Mouse (Mus musculus): ENCODE data around the gene Hyal1. TPM values are rescaled to one million over a fixed set of nuclear protein-coding genes. Genes with fewer than 3 reads are reported as not detected.
"Not testable (repeated sequence)": the region's sequence is repeated elsewhere in the genome, so short reads cannot be mapped to it uniquely, and the experiment has no call there.

The Hyal1 gene
- polyA plus RNA-seq, 1 experiment from 2014 or later = 10.0 TPM

DNA sequence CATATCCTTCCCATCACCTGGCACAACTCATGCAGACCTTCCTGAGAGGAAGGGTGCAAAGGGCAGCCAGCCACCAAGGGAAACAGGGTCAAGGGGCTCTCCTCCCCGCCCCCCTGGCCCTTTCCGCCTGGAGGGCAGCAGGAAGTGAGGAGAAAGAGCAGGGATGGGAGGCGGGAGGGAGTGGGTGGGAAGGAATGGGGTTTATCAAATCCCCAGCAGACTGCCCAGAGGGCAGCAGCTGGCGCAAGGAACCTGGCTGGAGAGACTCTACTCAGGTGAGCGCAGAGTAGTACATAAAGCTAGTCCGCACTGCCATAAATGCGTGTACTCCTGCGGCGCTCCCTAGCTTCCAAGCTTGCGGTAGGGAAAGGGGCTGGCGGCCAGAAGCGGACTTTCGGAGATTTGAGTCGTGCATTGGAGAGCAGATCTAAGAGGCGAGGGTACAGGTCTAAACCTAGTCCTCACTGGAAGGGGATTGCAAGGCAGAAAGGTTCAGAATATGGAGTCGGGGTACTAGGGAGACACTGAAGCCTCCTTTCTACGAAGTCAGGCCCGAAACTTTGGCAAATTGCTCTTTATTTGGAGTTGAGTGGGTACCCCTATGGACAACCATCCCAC lies 8.9 kb upstream of the Hyal1 start, which contains the start of gene Hyal2:
Gene Hyal2 (plus strand): TSS at position 244 of the 618 bp plus-strand sequence.
- no peak for ATAC-seq
- 3% methylated on average over 18 of the region's 18 CpGs for WGBS
- Histone ChIP-seq H3K4me1 (replicated peaks) (peaks cover 70% of the 10 kb centered on the region), H3K9ac (replicated peaks) (peak within 1 kb of the TSS; percentile 96), H3K9me3 (no peaks in the 10 kb centered on the region), H3K4me3 (replicated peaks) (peak within 1 kb of the TSS; percentile 71), H3K27ac (peak within 1 kb of the TSS; percentile 89), H3K27me3 (no peaks in the 10 kb centered on the region), H3K36me3 (peaks cover 51% of the 10 kb centered on the region), H3K4me2 (replicated peaks) (peak within 1 kb of the TSS; percentile 96)

DNA sequence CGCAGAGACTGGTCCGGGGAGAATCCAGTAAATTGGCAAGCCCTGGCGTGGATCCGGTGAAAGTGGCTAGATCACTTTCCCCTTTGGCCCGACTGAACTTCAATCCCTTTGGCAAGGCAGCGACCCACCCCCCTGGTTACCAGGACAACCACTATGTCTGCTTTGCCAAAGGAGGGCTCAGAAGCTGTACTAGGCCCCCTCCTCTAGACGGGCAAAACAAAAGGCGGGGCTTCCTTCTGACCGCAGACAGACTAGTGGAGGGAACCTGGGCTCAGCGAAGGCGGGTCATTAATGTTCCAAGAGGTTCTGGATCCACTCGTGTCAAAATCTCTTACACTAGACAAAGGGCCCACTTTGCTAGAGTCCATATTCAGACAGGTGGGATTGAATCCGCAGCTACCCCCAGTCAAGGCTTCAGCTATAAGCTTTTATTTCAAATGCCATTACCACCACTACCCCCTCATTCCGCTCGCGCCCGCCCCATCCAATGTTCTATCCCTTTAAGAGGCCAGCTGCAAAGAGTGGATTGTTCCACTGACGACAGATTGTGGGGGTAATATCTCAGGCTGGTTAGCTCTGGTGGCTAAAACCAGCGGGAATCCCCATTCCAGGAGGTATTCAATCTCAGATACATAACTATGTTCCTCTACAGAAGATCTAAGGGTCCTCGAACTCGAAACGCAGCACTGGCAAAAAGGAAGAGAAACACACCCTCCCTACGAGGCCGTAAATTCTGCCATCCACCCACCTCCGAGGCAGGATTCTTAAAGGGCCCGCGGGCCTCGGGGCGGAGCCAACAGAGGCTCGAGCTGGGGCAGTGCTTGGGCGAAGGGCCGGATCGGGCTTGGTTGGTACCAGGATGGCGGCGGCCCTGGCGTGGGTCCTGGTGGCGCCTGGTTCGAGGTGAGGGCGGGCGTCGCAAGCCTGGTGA lies 8.1 kb upstream of the Hyal1 start:
- peak overlapping the region; percentile 89 for H3K27ac ChIP-seq
- WGBS = under 1% methylated on average over 41 of the region's 41 CpGs
- peak overlapping the region; percentile 96 for H3K9ac ChIP-seq (replicated peaks)
- peaks cover 67% of the 10 kb centered on the region for H3K4me1 ChIP-seq (replicated peaks)
- peak; percentile 91 for ATAC-seq
- H3K9me3 ChIP-seq = no peaks in the 10 kb centered on the region
- H3K27me3 ChIP-seq = no peaks in the 10 kb centered on the region
- H3K4me2 ChIP-seq (replicated peaks) = peak overlapping the region; percentile 96
- peaks cover 59% of the 10 kb centered on the region for H3K36me3 ChIP-seq
- H3K4me3 ChIP-seq (replicated peaks) = peak overlapping the region; percentile 71

DNA sequence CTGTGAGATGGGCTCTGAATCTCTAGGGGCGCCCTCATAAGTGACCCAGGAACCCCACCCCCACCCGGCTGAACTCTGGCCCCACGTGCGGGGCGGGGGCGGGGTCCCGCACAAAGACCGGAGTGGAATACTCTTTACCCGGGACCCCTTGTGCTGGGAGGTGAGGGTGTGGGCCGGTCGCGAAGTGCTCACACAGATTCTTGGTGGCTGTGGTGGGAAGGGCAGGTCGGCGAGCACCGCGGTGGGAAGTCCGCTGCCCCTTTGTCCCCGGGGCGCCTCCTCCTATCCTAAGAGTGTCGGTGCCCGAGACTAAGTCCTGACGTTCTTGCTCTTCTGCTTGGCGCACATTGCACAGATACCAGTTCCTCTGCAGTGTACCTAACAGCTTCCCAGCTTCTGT lies 7.5 kb upstream of the Hyal1 start:
- Histone ChIP-seq H3K27ac (peak overlapping the region; percentile 89), H3K9ac (replicated peaks) (peak overlapping the region; percentile 96), H3K4me1 (replicated peaks) (peaks cover 60% of the 10 kb centered on the region), H3K36me3 (peaks cover 61% of the 10 kb centered on the region), H3K4me2 (replicated peaks) (peak overlapping the region; percentile 96), H3K27me3 (no peaks in the 10 kb centered on the region), H3K4me3 (replicated peaks) (peak overlapping the region; percentile 71), H3K9me3 (no peaks in the 10 kb centered on the region)
- WGBS = under 1% methylated on average over 22 of the region's 23 CpGs
- peak; percentile 47 for ATAC-seq

DNA sequence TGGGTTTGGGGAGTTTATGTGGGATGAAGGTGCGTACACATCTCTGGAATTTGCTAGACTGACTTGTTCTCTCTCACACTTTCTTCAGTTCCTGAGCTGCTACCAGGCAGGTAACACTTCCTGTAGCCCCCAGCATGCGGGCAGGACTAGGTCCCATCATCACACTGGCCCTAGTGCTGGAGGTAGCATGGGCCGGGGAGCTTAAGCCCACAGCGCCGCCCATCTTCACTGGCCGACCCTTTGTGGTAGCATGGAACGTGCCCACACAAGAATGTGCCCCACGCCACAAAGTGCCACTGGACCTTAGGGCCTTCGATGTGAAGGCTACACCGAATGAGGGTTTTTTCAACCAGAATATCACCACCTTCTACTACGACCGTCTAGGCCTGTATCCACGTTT lies 6.7 kb upstream of the Hyal1 start:
- H3K9me3 ChIP-seq = no peaks in the 10 kb centered on the region
- no peaks in the 10 kb centered on the region for H3K27me3 ChIP-seq
- peak overlapping the region; percentile 96 for H3K4me2 ChIP-seq (replicated peaks)
- WGBS = 50% methylated on average over 13 of the region's 13 CpGs
- H3K4me3 ChIP-seq (replicated peaks) = peak overlapping the region; percentile 71
- peaks cover 60% of the 10 kb centered on the region for H3K36me3 ChIP-seq
- peaks cover 59% of the 10 kb centered on the region for H3K4me1 ChIP-seq (replicated peaks)
- peak overlapping the region; percentile 96 for H3K9ac ChIP-seq (replicated peaks)
- no peak for ATAC-seq
- H3K27ac ChIP-seq = peak overlapping the region; percentile 89

DNA sequence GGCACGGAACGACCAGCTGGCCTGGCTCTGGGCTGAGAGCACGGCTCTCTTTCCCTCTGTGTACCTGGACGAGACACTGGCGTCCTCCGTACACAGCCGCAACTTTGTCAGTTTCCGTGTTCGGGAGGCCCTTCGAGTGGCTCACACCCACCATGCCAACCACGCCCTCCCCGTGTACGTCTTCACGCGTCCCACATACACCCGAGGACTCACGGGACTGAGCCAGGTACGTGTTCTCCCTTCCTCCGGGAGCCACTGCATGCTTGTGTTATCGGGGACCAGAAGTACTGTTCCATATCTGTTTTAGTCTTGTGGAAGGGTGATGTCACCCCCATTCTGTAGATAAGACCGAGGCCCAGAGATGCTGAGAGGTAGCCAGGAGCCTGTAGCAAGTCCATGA lies 5.9 kb upstream of the Hyal1 start:
- peak overlapping the region; percentile 96 for H3K9ac ChIP-seq (replicated peaks)
- H3K4me1 ChIP-seq (replicated peaks) = peaks cover 54% of the 10 kb centered on the region
- peak overlapping the region; percentile 71 for H3K4me3 ChIP-seq (replicated peaks)
- ATAC-seq = no peak
- no peaks in the 10 kb centered on the region for H3K27me3 ChIP-seq
- no peak overlapping the region for H3K27ac ChIP-seq
- WGBS = 95% methylated on average over 21 of the region's 21 CpGs
- peak overlapping the region; percentile 96 for H3K4me2 ChIP-seq (replicated peaks)
- H3K9me3 ChIP-seq = no peaks in the 10 kb centered on the region
- peaks cover 53% of the 10 kb centered on the region for H3K36me3 ChIP-seq

DNA sequence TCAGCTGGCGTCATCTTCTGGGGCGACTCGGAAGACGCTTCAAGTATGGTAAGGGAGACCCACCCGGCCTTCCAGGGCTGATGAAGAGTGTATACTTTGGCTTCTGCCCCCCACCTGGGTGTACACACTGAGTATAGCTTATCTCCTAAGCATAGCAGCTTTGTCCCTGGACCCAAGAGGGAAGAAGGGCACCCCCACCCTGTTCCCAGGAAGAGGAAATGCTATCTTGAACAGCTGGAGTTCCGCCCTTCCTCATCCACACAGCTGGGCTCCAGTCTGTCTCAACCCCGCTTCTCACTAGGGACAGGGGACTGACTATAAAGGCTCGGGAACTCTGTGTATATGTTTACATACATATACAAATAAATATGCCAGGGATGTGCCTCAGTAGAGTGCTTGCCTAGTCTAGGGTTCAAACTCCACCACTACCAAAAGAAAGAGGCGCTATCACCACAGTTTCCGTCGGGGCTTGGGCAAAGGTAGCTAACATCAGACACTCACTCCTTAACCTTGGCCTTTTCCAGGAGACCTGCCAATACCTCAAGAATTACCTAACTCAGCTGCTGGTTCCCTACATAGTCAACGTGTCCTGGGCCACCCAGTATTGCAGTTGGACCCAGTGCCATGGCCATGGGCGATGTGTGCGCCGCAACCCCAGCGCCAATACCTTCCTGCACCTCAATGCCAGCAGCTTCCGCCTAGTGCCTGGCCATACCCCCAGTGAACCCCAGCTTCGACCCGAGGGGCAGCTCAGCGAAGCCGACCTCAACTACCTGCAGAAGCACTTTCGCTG lies 5.0 kb upstream of the Hyal1 start:
- H3K4me3 ChIP-seq (replicated peaks) = peak overlapping the region; percentile 71; the same call in 1 of the 2 replicates

DNA sequence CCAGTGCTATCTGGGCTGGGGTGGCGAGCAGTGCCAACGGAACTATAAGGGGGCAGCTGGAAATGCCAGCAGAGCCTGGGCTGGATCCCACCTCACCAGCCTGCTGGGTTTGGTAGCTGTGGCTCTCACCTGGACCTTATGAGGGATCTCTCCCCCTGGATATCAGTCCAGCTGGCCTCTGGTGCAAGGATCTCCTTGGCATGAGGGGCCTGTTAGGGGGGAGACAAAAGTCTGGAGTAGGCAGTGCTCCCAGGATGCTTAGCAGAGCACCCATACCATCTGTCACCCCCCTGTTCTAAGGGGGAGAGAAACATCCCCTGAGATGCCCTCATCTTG lies 4.4 kb upstream of the Hyal1 start:
- H3K9ac ChIP-seq (replicated peaks) = peak overlapping the region; percentile 23; the same call in 1 of the 2 replicates
- H3K4me3 ChIP-seq (replicated peaks) = 0 out of 2 replicates have a peak overlapping the region, but pooled peaks have one; percentile 1
- WGBS = 98% methylated on average over 2 of the region's 2 CpGs
- ATAC-seq = no peak
- peaks cover 44% of the 10 kb centered on the region for H3K36me3 ChIP-seq
- H3K4me1 ChIP-seq (replicated peaks) = peaks cover 52% of the 10 kb centered on the region
- 0 out of 2 replicates have a peak overlapping the region, but pooled peaks have one; percentile 6 for H3K4me2 ChIP-seq (replicated peaks)
- no peaks in the 10 kb centered on the region for H3K9me3 ChIP-seq
- H3K27me3 ChIP-seq = no peaks in the 10 kb centered on the region
- H3K27ac ChIP-seq = peak overlapping the region; percentile 14; the same call in 1 of the 2 replicates

More for the DNA sequence above, 5.0 kb upstream of the Hyal1 start:
- Histone ChIP-seq H3K4me1 (replicated peaks) (peaks cover 51% of the 10 kb centered on the region), H3K9me3 (no peaks in the 10 kb centered on the region), H3K36me3 (peaks cover 44% of the 10 kb centered on the region), H3K27me3 (no peaks in the 10 kb centered on the region), H3K9ac (replicated peaks) (peak overlapping the region; percentile 34; the same call in 1 of the 2 replicates), H3K4me2 (replicated peaks) (peak overlapping the region; percentile 96), H3K27ac (peak overlapping the region; percentile 14; the same call in 1 of the 2 replicates)
- 94% methylated on average over 22 of the region's 22 CpGs for WGBS
- ATAC-seq = no peak

DNA sequence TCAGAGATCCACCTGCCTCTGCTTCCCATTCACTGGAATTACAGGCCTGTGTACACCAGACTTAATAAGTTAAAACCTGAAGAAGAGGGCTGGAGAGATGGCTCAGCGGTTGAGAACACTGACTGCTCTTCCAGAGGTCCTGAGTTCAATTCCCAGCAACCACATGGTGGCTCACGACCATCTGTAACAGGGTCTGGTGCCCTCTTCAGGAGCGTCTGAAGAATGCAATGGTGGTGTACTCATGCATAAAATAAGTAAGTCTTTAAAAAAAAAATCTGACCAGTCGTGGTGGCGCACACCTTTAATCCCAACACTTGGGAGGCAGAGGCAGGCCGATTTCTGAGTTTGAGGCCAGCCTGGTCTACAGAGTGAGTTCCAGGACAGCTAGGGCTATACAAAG lies 3.0 kb upstream of the Hyal1 start:
- not testable (repeated sequence) for H3K4me2 ChIP-seq (replicated peaks); H3K4me3 ChIP-seq (replicated peaks); H3K9me3 ChIP-seq; H3K27ac ChIP-seq; H3K27me3 ChIP-seq; ATAC-seq; H3K9ac ChIP-seq (replicated peaks)
- H3K4me1 ChIP-seq (replicated peaks) = peaks cover 51% of the 10 kb centered on the region
- 74% methylated on average over 6 of the region's 6 CpGs for WGBS
- H3K36me3 ChIP-seq = peaks cover 44% of the 10 kb centered on the region

DNA sequence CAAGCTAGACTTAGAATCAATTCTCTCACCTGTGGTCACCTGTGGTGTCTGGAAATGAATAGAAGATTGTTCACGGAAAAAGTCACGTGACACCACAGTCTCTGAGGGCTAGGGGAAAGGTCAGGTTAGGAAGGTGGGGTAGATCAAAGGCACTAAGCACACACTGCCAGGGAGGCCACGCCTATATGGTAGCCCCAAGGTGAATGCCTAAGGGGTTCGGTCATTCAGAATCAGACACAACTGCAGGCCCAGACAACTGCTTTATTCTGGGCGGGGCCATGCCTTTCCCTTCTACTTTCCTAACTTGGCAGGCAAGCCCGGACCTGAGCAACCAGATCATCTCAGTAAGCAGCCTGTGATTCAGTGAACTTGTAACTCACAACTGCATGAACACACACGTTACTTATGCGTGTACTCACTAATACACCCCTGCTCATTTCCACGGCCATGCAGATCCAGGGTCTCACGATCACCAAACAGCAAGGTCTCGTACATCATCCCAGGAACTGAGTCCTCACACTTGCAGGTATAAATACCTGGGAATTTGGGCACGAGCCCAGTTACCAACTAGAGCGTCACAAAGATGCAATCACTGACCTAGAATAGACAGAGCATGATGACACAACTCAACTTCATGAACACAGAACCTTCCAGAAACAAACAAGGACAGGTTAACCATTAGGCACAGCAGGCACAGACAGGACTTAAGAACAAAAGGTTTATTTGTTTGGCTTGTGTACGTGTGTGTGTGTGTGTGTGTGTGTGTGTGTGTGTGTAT lies 959 bp upstream of the Hyal1 start:
- no peak for ATAC-seq
- 92% methylated on average over 14 of the region's 14 CpGs for WGBS
- no peak overlapping the region for H3K9ac ChIP-seq (replicated peaks)
- no peak overlapping the region for H3K4me3 ChIP-seq (replicated peaks)
- no peaks in the 10 kb centered on the region for H3K9me3 ChIP-seq
- H3K27me3 ChIP-seq = no peaks in the 10 kb centered on the region
- no peak overlapping the region for H3K4me2 ChIP-seq (replicated peaks)
- peaks cover 55% of the 10 kb centered on the region for H3K4me1 ChIP-seq (replicated peaks)
- H3K27ac ChIP-seq = peak overlapping the region; percentile 15; the same call in 1 of the 2 replicates
- peaks cover 38% of the 10 kb centered on the region for H3K36me3 ChIP-seq

DNA sequence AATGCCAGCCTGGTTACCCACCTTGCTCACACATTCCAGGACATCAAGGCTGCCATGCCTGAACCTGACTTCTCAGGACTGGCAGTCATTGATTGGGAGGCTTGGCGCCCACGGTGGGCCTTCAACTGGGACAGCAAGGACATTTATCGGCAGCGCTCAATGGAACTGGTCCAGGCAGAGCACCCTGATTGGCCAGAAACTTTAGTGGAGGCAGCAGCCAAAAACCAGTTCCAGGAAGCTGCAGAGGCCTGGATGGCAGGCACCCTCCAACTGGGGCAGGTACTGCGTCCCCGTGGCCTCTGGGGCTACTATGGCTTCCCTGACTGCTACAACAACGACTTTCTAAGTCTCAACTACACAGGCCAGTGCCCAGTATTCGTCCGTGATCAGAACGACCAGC lies 1.1 kb downstream of the Hyal1 start:
- H3K4me3 ChIP-seq (replicated peaks) = no peak overlapping the region
- ATAC-seq = no peak
- 94% methylated on average over 10 of the region's 10 CpGs for WGBS
- peaks cover 50% of the 10 kb centered on the region for H3K4me1 ChIP-seq (replicated peaks)
- H3K9me3 ChIP-seq = no peaks in the 10 kb centered on the region
- H3K36me3 ChIP-seq = peaks cover 22% of the 10 kb centered on the region
- H3K27ac ChIP-seq = no peak overlapping the region
- no peaks in the 10 kb centered on the region for H3K27me3 ChIP-seq
- H3K4me2 ChIP-seq (replicated peaks) = no peak overlapping the region
- H3K9ac ChIP-seq (replicated peaks) = no peak overlapping the region

DNA sequence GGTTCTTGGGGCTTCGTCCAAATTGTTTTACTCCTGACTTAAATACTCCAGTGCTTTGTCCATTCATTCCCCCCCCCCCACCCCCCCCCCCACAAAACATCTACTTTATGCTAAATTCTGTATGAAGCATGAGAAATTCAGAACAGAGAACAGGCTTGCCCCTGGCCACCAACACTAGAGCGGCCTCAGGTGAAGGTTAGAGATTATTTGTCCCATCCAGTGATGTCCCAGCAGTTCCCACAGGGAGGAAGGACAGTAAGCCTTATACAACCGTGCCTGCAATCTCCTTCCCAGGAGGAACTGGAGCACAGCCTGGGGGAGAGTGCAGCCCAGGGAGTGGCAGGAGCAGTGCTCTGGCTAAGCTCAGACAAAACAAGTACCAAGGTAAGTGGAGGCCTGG lies 1.9 kb downstream of the Hyal1 start, which contains the start of gene Naa80:
Gene Naa80 (plus strand): TSS at position 301 of the 400 bp plus-strand sequence.
- no peak for ATAC-seq
- H3K36me3 ChIP-seq = peaks cover 22% of the 10 kb centered on the region
- H3K4me2 ChIP-seq (replicated peaks) = no peak within 1 kb of the TSS
- 81% methylated on average over 3 of the region's 3 CpGs for WGBS
- H3K9ac ChIP-seq (replicated peaks) = peak within 1 kb of the TSS; percentile 1; the same call in 1 of the 2 replicates
- no peaks in the 10 kb centered on the region for H3K27me3 ChIP-seq
- no peak within 1 kb of the TSS for H3K4me3 ChIP-seq (replicated peaks)
- H3K9me3 ChIP-seq = no peaks in the 10 kb centered on the region
- peaks cover 50% of the 10 kb centered on the region for H3K4me1 ChIP-seq (replicated peaks)
- H3K27ac ChIP-seq = no peak within 1 kb of the TSS
